12 mouse cellular contexts compared by ENCODE assay signal in the genomic region with DNA sequence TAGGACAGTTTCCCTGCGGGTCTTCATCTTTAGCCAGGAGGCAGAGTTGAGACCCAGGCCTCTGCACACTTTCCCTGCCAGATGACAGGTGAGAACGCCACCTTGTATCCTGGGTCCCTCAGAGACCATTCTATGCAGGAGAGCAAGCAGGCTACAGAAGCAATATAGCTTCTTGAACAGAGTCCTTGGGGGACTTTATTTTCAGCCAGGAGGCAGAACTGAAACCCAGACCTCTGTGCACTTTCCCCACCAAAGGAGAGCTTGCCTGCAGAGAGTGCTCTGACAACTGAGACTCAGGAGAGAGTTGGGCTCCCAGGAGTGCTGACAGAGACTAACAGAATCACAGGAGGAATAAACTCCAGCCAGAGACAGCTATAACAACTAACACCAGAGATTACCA.
"Had no signal": no experiment of that assay in that cellular context is flagged by ENCODE, and none has a peak within 500 bp of the region (broad histone marks: within the 10 kb centered on the region; RNA-seq: fewer than 3 reads in every experiment).

No protein-coding gene starts in this region.

- DNase-seq: left cerebral cortex, postnatal 4 days; liver; liver, embryonic 13.5 days; liver, postnatal 0 days; lung, adult 18-20 months; lung, adult 2 months; lung, embryonic 14.5 days; lung, postnatal 10 days; lung, postnatal 14 days; lung, postnatal 36 days; lung, postnatal 4 days; midbrain, embryonic 14.5 days had no signal
